Mouse (Mus musculus): ENCODE results near the gene Hmx3. TPM values are rescaled to one million over a fixed set of nuclear protein-coding genes. Genes with fewer than 3 reads are reported as not detected.
A peak's percentile ranks its signal among the peaks of the same experiment; 100 is the strongest.

Gene Hmx3
- polyA plus RNA-seq, 1 experiment: not detected

- Histone ChIP-seq H3K4me3 (ENCODE audit: control insufficient read depth, low read depth, low read length) (peak within 1 kb of the TSS; percentile 100), H3K27me3 (ENCODE audit: control insufficient read depth, insufficient read depth, low read length) (peaks cover 3% of the 10 kb centered on the region), H3K36me3 (ENCODE audit: control insufficient read depth, insufficient read depth, low read length) (peaks cover 1% of the 10 kb centered on the region; the same call in 1 of the 2 replicates), H3K4me1 (ENCODE audit: control insufficient read depth, insufficient read depth, low read length) (peaks cover 7% of the 10 kb centered on the region), H3K27ac (ENCODE audit: control insufficient read depth, insufficient read depth, low read depth, low read length) (peak within 1 kb of the TSS; percentile 97)
- TF ChIP-seq CTCF (IDR thresholded peaks at IDR 0.05; ENCODE audit: control insufficient read depth, insufficient read depth, insufficient replicate concordance, low read depth, low read length): no peak
- TF ChIP-seq POLR2A (IDR thresholded peaks at IDR 0.05; ENCODE audit: control insufficient read depth, low read depth, low read length): peak; percentile 90
These were observed 17.5 kb downstream of the Hmx3 start, which contains the start of gene Bub3 for GRCm38 (mm10) chr7:131559986-131560696. Bub3 (plus strand) TSS chr7:131560222.

- Histone ChIP-seq H3K27ac (ENCODE audit: control insufficient read depth, insufficient read depth, low read depth, low read length) (peak overlapping the region; percentile 97), H3K27me3 (ENCODE audit: control insufficient read depth, insufficient read depth, low read length) (peaks cover 3% of the 10 kb centered on the region), H3K36me3 (ENCODE audit: control insufficient read depth, insufficient read depth, low read length) (peaks cover 1% of the 10 kb centered on the region; the same call in 1 of the 2 replicates), H3K4me1 (ENCODE audit: control insufficient read depth, insufficient read depth, low read length) (peaks cover 7% of the 10 kb centered on the region), H3K4me3 (ENCODE audit: control insufficient read depth, low read depth, low read length) (peak overlapping the region; percentile 100)
- TF ChIP-seq POLR2A (IDR thresholded peaks at IDR 0.05; ENCODE audit: control insufficient read depth, low read depth, low read length) (no peak; the same call in 1 of the 2 replicates), CTCF (IDR thresholded peaks at IDR 0.05; ENCODE audit: control insufficient read depth, insufficient read depth, insufficient replicate concordance, low read depth, low read length) (no peak)
These were observed 18.0 kb downstream of the Hmx3 start for GRCm38 (mm10) chr7:131560697-131561042.

GRCm38 (mm10) chr7:131575246-131575645 is 32.6 kb downstream of the Hmx3 start:
- H3K4me3 ChIP-seq (ENCODE audit: control insufficient read depth, low read depth, low read length): no peak overlapping the region
- no peaks in the 10 kb centered on the region for H3K4me1 ChIP-seq (ENCODE audit: control insufficient read depth, insufficient read depth, low read length)
- TF ChIP-seq POLR2A (IDR thresholded peaks at IDR 0.05; ENCODE audit: control insufficient read depth, low read depth, low read length): no peak
- TF ChIP-seq CTCF (IDR thresholded peaks at IDR 0.05; ENCODE audit: control insufficient read depth, insufficient read depth, insufficient replicate concordance, low read depth, low read length): no peak
- H3K27me3 ChIP-seq (ENCODE audit: control insufficient read depth, insufficient read depth, low read length): no peaks in the 10 kb centered on the region
- H3K27ac ChIP-seq (ENCODE audit: control insufficient read depth, insufficient read depth, low read depth, low read length): no peak overlapping the region
- no peaks in the 10 kb centered on the region for H3K36me3 ChIP-seq (ENCODE audit: control insufficient read depth, insufficient read depth, low read length)

GRCm38 (mm10) chr7:131582178-131582577 is 39.5 kb downstream of the Hmx3 start:
- no peak for TF ChIP-seq POLR2A (IDR thresholded peaks at IDR 0.05; ENCODE audit: control insufficient read depth, low read depth, low read length)
- no peak for TF ChIP-seq CTCF (IDR thresholded peaks at IDR 0.05; ENCODE audit: control insufficient read depth, insufficient read depth, insufficient replicate concordance, low read depth, low read length)
- no peak overlapping the region for H3K27ac ChIP-seq (ENCODE audit: control insufficient read depth, insufficient read depth, low read depth, low read length)

GRCm38 (mm10) chr7:131585551-131585950 is 42.9 kb downstream of the Hmx3 start:
- no peak overlapping the region for H3K27ac ChIP-seq (ENCODE audit: control insufficient read depth, insufficient read depth, low read depth, low read length)
- no peaks in the 10 kb centered on the region for H3K36me3 ChIP-seq (ENCODE audit: control insufficient read depth, insufficient read depth, low read length)
- no peaks in the 10 kb centered on the region for H3K4me1 ChIP-seq (ENCODE audit: control insufficient read depth, insufficient read depth, low read length)
- H3K27me3 ChIP-seq (ENCODE audit: control insufficient read depth, insufficient read depth, low read length): no peaks in the 10 kb centered on the region
- no peak overlapping the region for H3K4me3 ChIP-seq (ENCODE audit: control insufficient read depth, low read depth, low read length)
- no peak for TF ChIP-seq POLR2A (IDR thresholded peaks at IDR 0.05; ENCODE audit: control insufficient read depth, low read depth, low read length)
- TF ChIP-seq CTCF (IDR thresholded peaks at IDR 0.05; ENCODE audit: control insufficient read depth, insufficient read depth, insufficient replicate concordance, low read depth, low read length): no peak

More at GRCm38 (mm10) chr7:131582178-131582577, 39.5 kb downstream of the Hmx3 start:
- Histone ChIP-seq H3K36me3 (ENCODE audit: control insufficient read depth, insufficient read depth, low read length) (no peaks in the 10 kb centered on the region), H3K4me1 (ENCODE audit: control insufficient read depth, insufficient read depth, low read length) (no peaks in the 10 kb centered on the region), H3K4me3 (ENCODE audit: control insufficient read depth, low read depth, low read length) (no peak overlapping the region), H3K27me3 (ENCODE audit: control insufficient read depth, insufficient read depth, low read length) (no peaks in the 10 kb centered on the region)

Other genes with a start within 250 kb of the Hmx3 start
- 2.9 and 97.5 TPM in 2 replicates for gene Cuzd1, start 220.6 kb upstream of the Hmx3 start, polyA plus RNA-seq (2012; rRNA removed)
- 409 and 461 TPM in 2 replicates for gene Fam24b, start 213.4 kb upstream of the Hmx3 start, polyA plus RNA-seq (2012; rRNA removed)
- 176 and 188 TPM in 2 replicates for gene Fam24a, start 209.0 kb upstream of the Hmx3 start, polyA plus RNA-seq (2012; rRNA removed)
- 11.4 and 12.5 TPM in 2 replicates for gene 2310057M21Rik, start 180.1 kb upstream of the Hmx3 start, polyA plus RNA-seq (2012; rRNA removed)
- gene Pstk, start 171.7 kb upstream of the Hmx3 start, polyA plus RNA-seq (2012; rRNA removed): 8.5 and 11.0 TPM in 2 replicates
- gene Ikzf5, start 132.3 kb upstream of the Hmx3 start, polyA plus RNA-seq (2012; rRNA removed): 8.0 and 8.9 TPM in 2 replicates
- gene Acadsb, start 132.3 kb upstream of the Hmx3 start, polyA plus RNA-seq (2012; rRNA removed): 5.1 and 5.2 TPM in 2 replicates
- not detected in 2 replicates for gene Hmx2, start 5.9 kb downstream of the Hmx3 start, polyA plus RNA-seq (2012; rRNA removed)
- gene Bub3, start 17.4 kb downstream of the Hmx3 start, polyA plus RNA-seq (2012; rRNA removed): 46.8 and 47.5 TPM in 2 replicates

Measured in testis, adult 2 months (tissue).